Mouse (Mus musculus) small intestine, adult 2 months (tissue): ENCODE data around the gene Higd1b.

Experiments
- CTCF ChIP-seq: fragments of 200-500 bp; IDR thresholded peaks from 2 replicates; pipeline ENCODE4 v1.5.1; 2012; ENCODE audit warnings: low read depth, mild to moderate bottlenecking, control low read depth, inconsistent platforms, low read length, moderate library complexity, mixed read lengths; ENCODE audit not compliant: insufficient replicate concordance, insufficient read length; ENCODE audit errors: extremely low read depth
- POLR2A ChIP-seq: fragments of 200-500 bp; IDR thresholded peaks from 2 replicates; pipeline ENCODE4 v1.6.1; 2012; ENCODE audit warnings: low read depth, mild to moderate bottlenecking, control low read depth, inconsistent platforms, low read length, moderate library complexity

- TF ChIP-seq CTCF, result no peak
- TF ChIP-seq POLR2A, result no peak
These were observed 14.4 kb upstream of the Higd1b start for GRCm38 (mm10) chr11:102821231-102821630.
